Mouse (Mus musculus) inflammation-experienced regulatory T-cells, adult 6 months (primary cell): ENCODE data around the gene Fam168a. TPM values are rescaled to one million over a fixed set of nuclear protein-coding genes. Genes with fewer than 3 reads are reported as not detected.
"Not testable (repeated sequence)": the region's sequence is repeated elsewhere in the genome, so short reads cannot be mapped to it uniquely, and the experiment has no call there.

Source experiments
- ATAC-seq: one replicate; pipeline ENCODE4 v1.8.0; 2017
- polyA plus RNA-seq, 3 experiments: library from polyadenylated mRNA; unstranded; fragments of 100-300 nt; shearing (Covaris generic); gene quantifications; one replicate each; pipeline ENCODE4 v1.2.1; 2017

The Fam168a gene
- polyA plus RNA-seq, 3 experiments from 2014 or later, result 13.4 to 35.3 (median 26.6) TPM

GRCm38 (mm10) chr7:100843866-100844265, 137.4 kb downstream of the Fam168a start:
- ATAC-seq, result no peak

GRCm38 (mm10) chr7:100844385-100845025, 138.1 kb downstream of the Fam168a start:
- no peak for ATAC-seq

GRCm38 (mm10) chr7:100845026-100845400, 138.6 kb downstream of the Fam168a start:
- ATAC-seq, result no peak

- ATAC-seq, result peak; percentile 58
Measured at GRCm38 (mm10) chr7:100845412-100845811, 139.0 kb downstream of the Fam168a start.

GRCm38 (mm10) chr7:100846033-100846432, 139.6 kb downstream of the Fam168a start:
- not testable (repeated sequence) for ATAC-seq

- ATAC-seq, result no peak
Measured at GRCm38 (mm10) chr7:100847131-100847530, 140.7 kb downstream of the Fam168a start.

- ATAC-seq, result peak; percentile 61
Measured at GRCm38 (mm10) chr7:100848744-100849143, 142.3 kb downstream of the Fam168a start.

- ATAC-seq, result no peak
Measured at GRCm38 (mm10) chr7:100849508-100849907, 143.1 kb downstream of the Fam168a start.

GRCm38 (mm10) chr7:100851481-100852356, 145.3 kb downstream of the Fam168a start:
- no peak for ATAC-seq

GRCm38 (mm10) chr7:100853396-100853795, 147.0 kb downstream of the Fam168a start:
- ATAC-seq, result no peak

GRCm38 (mm10) chr7:100854137-100854814, 147.8 kb downstream of the Fam168a start:
- no peak for ATAC-seq

GRCm38 (mm10) chr7:100854861-100855260, 148.4 kb downstream of the Fam168a start:
- ATAC-seq, result no peak

- ATAC-seq, result no peak
Measured at GRCm38 (mm10) chr7:100855300-100855699, 148.9 kb downstream of the Fam168a start.

- peak; percentile 95 for ATAC-seq
Measured at GRCm38 (mm10) chr7:100855795-100856573, 149.5 kb downstream of the Fam168a start.

GRCm38 (mm10) chr7:100860450-100860849, 154.0 kb downstream of the Fam168a start:
- no peak for ATAC-seq

GRCm38 (mm10) chr7:100861209-100861608, 154.8 kb downstream of the Fam168a start:
- ATAC-seq, result no peak

- no peak for ATAC-seq
Measured at GRCm38 (mm10) chr7:100862353-100862752, 155.9 kb downstream of the Fam168a start.

GRCm38 (mm10) chr7:100862828-100863638, 156.6 kb downstream of the Fam168a start, which contains the start of gene Relt:
Gene Relt, minus strand, starts transcription at chr7:100863446.
- ATAC-seq, result peak; percentile 80

GRCm38 (mm10) chr7:100866675-100867074, 160.2 kb downstream of the Fam168a start:
- no peak for ATAC-seq

GRCm38 (mm10) chr7:100867561-100867960, 161.1 kb downstream of the Fam168a start:
- no peak for ATAC-seq

GRCm38 (mm10) chr7:100868551-100868950, 162.1 kb downstream of the Fam168a start:
- ATAC-seq, result no peak
